Mouse (Mus musculus) Patski (cell line): ENCODE data around the gene Smap1. TPM values are rescaled to one million over a fixed set of nuclear protein-coding genes. Genes with fewer than 3 reads are reported as not detected.

ENCODE experiments used
- ATAC-seq: fragments of 100-300 bp; one replicate; pipeline ENCODE4 v1.8.0; 2021
- CTCF ChIA-PET: fragments of 350-600 bp; sonication (Branson Sonifier 250); formaldehyde crosslinking; loops from one replicate; lab custom pipeline; 2022; ENCODE audit warnings: inconsistent platforms; lab: Charles Lee
- POLR2A ChIA-PET: fragments of 350-600 bp; sonication (Branson Sonifier 250); formaldehyde crosslinking; loops from one replicate; lab custom pipeline; 2022; ENCODE audit warnings: antibody characterized with exemption, inconsistent platforms; lab: Charles Lee
- DNase-seq: peaks from one replicate; pipeline ENCODE4 v3.0.0-alpha.2; 2011; ENCODE audit warnings: low read depth, low spot score
- H3K27me3 ChIP-seq: fragments of 371-371 bp; one replicate; pipeline ENCODE4 v1.5.1; 2021
- CTCF ChIP-seq: fragments of 100-300 bp; IDR thresholded peaks from one replicate; pipeline ENCODE4 v1.5.1; 2021
- in situ Hi-C: fragments of 300-500 bp; cut with MboI; formaldehyde crosslinking; loops from 3 replicates; pipeline ENCODE4 v1.11.1; 2018; ENCODE audit warnings: low pct_unique_long_range_greater_than_20kb, mixed read lengths
- polyA plus RNA-seq: library from polyadenylated mRNA; unstranded; gene quantifications from one replicate; pipeline ENCODE4 v1.2.3, GENCODE M21; 2021

Gene Smap1
- polyA plus RNA-seq, 1 experiment from 2014 or later, result 70.6 TPM

- TF ChIP-seq CTCF, result peak; percentile 47
- ChIA-PET POLR2A (no interaction called here), CTCF (interaction anchor here (1.0 to 3.3 kb wide), 3 partner anchors 12 to 59 kb away, joined by 3 to 12 read pairs (median 3); no protein-coding TSS in a partner anchor)
- no peak for DNase-seq
- ATAC-seq, result no peak
- H3K27me3 ChIP-seq, result no peaks in the 10 kb centered on the region
- in situ Hi-C loops, result loop anchor here (5.0 kb wide), 1 partner anchor 87 kb away; the partner anchor contains the start of gene Sdhaf4
Measured at GRCm38 (mm10) chr1:23920275-23920674, 1.8 kb downstream of the Smap1 start.

DNA sequence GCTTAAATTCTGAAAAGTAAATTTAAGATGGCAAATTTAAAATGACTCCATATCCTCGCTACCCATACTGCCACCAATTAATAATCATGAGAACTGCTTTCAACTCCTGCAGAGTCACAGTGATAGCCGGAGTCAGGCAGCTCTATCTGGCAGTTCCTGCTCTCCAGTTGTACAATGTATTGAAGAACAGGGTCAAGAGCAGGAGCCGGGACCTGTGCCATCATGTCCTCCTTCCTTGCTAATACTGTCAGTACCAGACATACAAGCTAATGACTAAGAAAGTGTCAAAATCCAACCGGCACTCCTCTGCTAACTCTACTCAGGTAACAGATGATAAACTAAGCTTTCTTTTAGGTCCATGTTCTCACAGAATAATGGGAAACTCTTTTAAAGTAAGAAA lies 3.0 kb downstream of the Smap1 start:
- ChIA-PET POLR2A (interaction anchor here (0.6 kb wide), 1 partner anchor 54 kb away, joined by 3 read pairs; no protein-coding TSS in a partner anchor), CTCF (interaction anchor here (3.3 kb wide), 1 partner anchor 11 kb away, joined by 12 read pairs; no protein-coding TSS in a partner anchor)
- ATAC-seq, result no peak
- no peak for DNase-seq
- in situ Hi-C loops, result no loop called here
- TF ChIP-seq CTCF, result no peak
- no peaks in the 10 kb centered on the region for H3K27me3 ChIP-seq

DNA sequence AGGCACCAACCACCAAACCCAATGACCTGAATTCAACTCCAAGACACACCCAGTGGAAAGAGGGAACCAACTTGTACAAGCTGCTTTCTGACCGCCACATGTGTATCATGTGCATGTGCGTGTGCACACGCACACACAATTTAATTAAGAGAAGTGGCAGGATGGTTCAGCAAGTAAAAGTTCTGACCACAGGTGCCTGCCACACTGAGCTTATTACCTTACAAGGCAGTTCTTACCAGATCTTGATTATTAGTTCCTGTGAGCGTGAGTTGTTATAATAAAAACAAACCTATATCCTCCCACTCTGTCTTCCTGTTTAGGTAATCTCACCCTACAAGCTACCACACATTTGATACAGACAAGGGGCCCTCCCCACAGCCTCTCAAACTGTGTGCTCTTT lies 6.6 kb downstream of the Smap1 start:
- in situ Hi-C loops, result no loop called here
- ChIA-PET CTCF (no interaction called here), POLR2A (no interaction called here)
- H3K27me3 ChIP-seq, result no peaks in the 10 kb centered on the region
- no peak for TF ChIP-seq CTCF
- no peak for ATAC-seq
- DNase-seq, result no peak

GRCm38 (mm10) chr1:23912988-23913387 lies 9.1 kb downstream of the Smap1 start:
- in situ Hi-C loops, result no loop called here
- ChIA-PET CTCF (interaction anchor here (0.9 kb wide), 1 partner anchor 10 kb away, joined by 3 read pairs; no protein-coding TSS in a partner anchor), POLR2A (no interaction called here)
- ATAC-seq (peak; percentile 35), DNase-seq (no peak)
- no peaks in the 10 kb centered on the region for H3K27me3 ChIP-seq
- TF ChIP-seq CTCF, result no peak

DNA sequence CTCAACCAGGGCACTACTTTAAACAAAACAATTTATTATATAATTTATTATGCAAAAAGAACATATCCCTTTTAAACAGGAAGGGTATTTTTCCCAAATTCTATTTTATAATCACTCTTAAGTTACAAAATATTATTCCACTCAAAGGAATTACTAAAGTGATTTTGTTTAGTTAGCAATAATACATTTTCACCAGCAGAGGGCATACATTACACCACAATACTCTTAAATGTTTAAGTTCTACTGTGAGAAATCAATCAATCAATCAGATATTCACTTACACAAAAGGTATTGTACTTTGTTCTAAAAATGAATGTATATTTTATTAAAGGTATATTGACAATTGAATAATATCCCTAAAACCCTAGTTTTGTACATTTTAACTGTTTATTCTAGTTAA lies 16.0 kb downstream of the Smap1 start:
- DNase-seq, result no peak
- POLR2A ChIA-PET, result no interaction called here
- CTCF ChIA-PET, result interaction anchor here (0.7 kb wide), 1 partner anchor 212 kb away, joined by 3 read pairs; no protein-coding TSS in a partner anchor
- ATAC-seq, result no peak
- H3K27me3 ChIP-seq, result no peaks in the 10 kb centered on the region
- in situ Hi-C loops, result no loop called here
- TF ChIP-seq CTCF, result no peak

DNA sequence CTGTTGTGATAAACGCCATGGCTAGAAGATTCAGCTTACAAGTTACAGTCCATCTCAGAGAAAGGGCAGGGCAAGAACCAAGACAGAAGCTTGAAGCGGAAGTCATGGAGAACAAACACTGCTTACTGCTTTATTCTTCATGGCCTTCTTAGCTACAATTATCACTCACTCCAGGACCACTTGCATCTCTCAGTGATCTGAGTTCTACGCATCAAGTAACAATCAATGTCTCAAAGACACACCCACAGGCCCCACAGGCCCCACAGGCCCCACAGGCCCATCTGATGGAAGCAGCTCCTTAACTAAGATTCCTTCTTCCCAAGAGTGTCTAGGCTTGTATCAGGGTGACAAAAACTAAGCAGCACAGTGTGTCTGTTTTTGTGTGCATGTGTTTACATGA lies 18.8 kb downstream of the Smap1 start:
- POLR2A ChIA-PET, result no interaction called here
- DNase-seq, result no peak
- in situ Hi-C loops, result no loop called here
- no peaks in the 10 kb centered on the region for H3K27me3 ChIP-seq
- CTCF ChIA-PET, result interaction anchor here (1.1 to 1.3 kb wide), 3 partner anchors 9 to 92 kb away, joined by 3 to 5 read pairs (median 4); no protein-coding TSS in a partner anchor
- no peak for ATAC-seq
- no peak for TF ChIP-seq CTCF

GRCm38 (mm10) chr1:23902736-23903135 lies 19.4 kb downstream of the Smap1 start:
- no peak for TF ChIP-seq CTCF
- ATAC-seq (no peak), DNase-seq (no peak)
- no peaks in the 10 kb centered on the region for H3K27me3 ChIP-seq
- ChIA-PET POLR2A (no interaction called here), CTCF (interaction anchor here (1.1 to 1.3 kb wide), 2 partner anchors 10 to 15 kb away, joined by 3 to 5 read pairs; no protein-coding TSS in a partner anchor)
- in situ Hi-C loops, result no loop called here

DNA sequence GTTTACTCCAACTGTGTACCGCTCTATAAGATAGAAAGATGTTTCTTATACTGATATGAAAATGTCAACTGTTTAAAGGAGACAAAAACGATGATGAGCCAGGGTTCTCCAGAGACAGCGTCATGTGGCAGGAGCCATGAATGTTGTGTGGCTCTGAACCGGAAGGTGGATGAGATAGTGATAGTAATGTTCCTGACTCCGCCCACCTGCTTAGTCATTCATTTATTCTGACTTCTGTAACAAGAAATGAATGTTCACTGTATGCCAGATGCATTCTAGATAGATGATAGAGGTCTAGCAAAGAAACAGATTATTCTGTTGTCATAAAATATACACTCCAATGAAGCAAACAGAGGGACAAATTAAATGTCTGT lies 22.5 kb downstream of the Smap1 start:
- ChIA-PET CTCF (no interaction called here), POLR2A (no interaction called here)
- no peak for TF ChIP-seq CTCF
- DNase-seq (no peak), ATAC-seq (no peak)
- in situ Hi-C loops, result no loop called here
- H3K27me3 ChIP-seq, result no peaks in the 10 kb centered on the region

GRCm38 (mm10) chr1:23899020-23899646 lies 23.0 kb downstream of the Smap1 start:
- CTCF ChIA-PET, result no interaction called here
- no peak for TF ChIP-seq CTCF
- in situ Hi-C loops, result no loop called here
- no peaks in the 10 kb centered on the region for H3K27me3 ChIP-seq
- POLR2A ChIA-PET, result no interaction called here
- ATAC-seq, result no peak
- DNase-seq, result no peak

- no peak for DNase-seq
- CTCF ChIA-PET, result interaction anchor here (2.1 kb wide), 1 partner anchor 12 kb away, joined by 4 read pairs; no protein-coding TSS in a partner anchor
- ATAC-seq, result peak; percentile 80
- in situ Hi-C loops, result no loop called here
- POLR2A ChIA-PET, result no interaction called here
- TF ChIP-seq CTCF, result no peak
- H3K27me3 ChIP-seq, result no peaks in the 10 kb centered on the region
Measured at GRCm38 (mm10) chr1:23892072-23892471, 30.0 kb downstream of the Smap1 start.

DNA sequence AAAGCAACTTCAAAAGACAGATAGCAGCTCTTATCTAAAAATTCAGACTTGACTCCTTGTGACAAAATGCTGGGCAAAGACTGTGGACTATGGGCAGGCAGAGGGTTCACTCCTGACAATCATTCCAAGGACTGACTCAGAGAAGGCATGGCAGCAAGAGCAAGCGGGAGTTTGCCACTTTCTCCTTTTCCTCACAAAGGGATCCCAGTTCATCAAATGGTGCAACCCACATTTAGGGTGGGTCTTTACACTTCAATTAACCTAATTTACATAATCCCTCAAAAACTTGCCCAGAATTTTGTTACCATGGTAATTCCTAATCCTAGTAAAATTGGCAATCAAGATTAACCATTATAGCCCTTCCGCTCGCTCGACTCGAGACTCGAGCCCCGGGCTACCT lies 37.2 kb downstream of the Smap1 start:
- in situ Hi-C loops, result no loop called here
- CTCF ChIA-PET, result no interaction called here
- POLR2A ChIA-PET, result no interaction called here
- DNase-seq, result no peak
- no peaks in the 10 kb centered on the region for H3K27me3 ChIP-seq
- no peak for ATAC-seq
- no peak for TF ChIP-seq CTCF
